Mouse (Mus musculus) heart, adult 2 months (tissue): ENCODE data around the gene Fads2. TPM values are rescaled to one million over a fixed set of nuclear protein-coding genes. Genes with fewer than 3 reads are reported as not detected.

Experiments
- DNase-seq, 2 experiments: peaks; one replicate each; pipeline ENCODE4 v3.0.0; 2021
- H3K27ac ChIP-seq: fragments of 200-600 bp; 2 replicates; pipeline ENCODE4 v1.8.1; 2022
- H3K27me3 ChIP-seq: fragments of 200-500 bp; 2 replicates; pipeline ENCODE4 v1.6.1; 2012; ENCODE audit warnings: mild to moderate bottlenecking, low read length, inconsistent platforms, mixed read lengths; ENCODE audit not compliant: control insufficient read depth, insufficient read depth
- H3K36me3 ChIP-seq: fragments of 200-500 bp; 2 replicates; pipeline ENCODE4 v1.6.1; 2012; ENCODE audit warnings: low read length, inconsistent platforms; ENCODE audit not compliant: control insufficient read depth, insufficient read depth
- H3K4me1 ChIP-seq: fragments of 200-500 bp; 2 replicates; pipeline ENCODE4 v1.6.1; 2011; ENCODE audit warnings: low read length; ENCODE audit not compliant: control insufficient read depth, insufficient read depth
- H3K4me3 ChIP-seq: fragments of 200-600 bp; 2 replicates; pipeline ENCODE4 v1.8.1; 2022
- H3K79me2 ChIP-seq: fragments of 200-500 bp; replicated peaks from 2 replicates; pipeline ENCODE4 v1.6.1; 2012; ENCODE audit warnings: mild to moderate bottlenecking, inconsistent platforms, low read length, moderate library complexity, mixed read lengths; ENCODE audit not compliant: control insufficient read depth, insufficient read depth
- H3K9ac ChIP-seq: fragments of 200-500 bp; 2 replicates; pipeline ENCODE4 v1.6.1; 2012; ENCODE audit warnings: low read depth, mild to moderate bottlenecking, control low read depth, inconsistent platforms, low read length, mixed read lengths
- CTCF ChIP-seq: fragments of 200-600 bp; IDR thresholded peaks from 2 replicates; pipeline ENCODE4 v1.8.1; 2022; ENCODE audit warnings: antibody characterized with exemption, mild to moderate bottlenecking, moderate library complexity
- EP300 ChIP-seq: fragments of 200-500 bp; IDR thresholded peaks from 2 replicates; pipeline ENCODE4 v1.6.1; 2011; ENCODE audit warnings: low read depth, low read length, control low read depth; ENCODE audit not compliant: insufficient read depth
- POLR2A ChIP-seq: fragments of 200-500 bp; IDR thresholded peaks from 2 replicates; pipeline ENCODE4 v1.6.1; 2011; ENCODE audit warnings: mild to moderate bottlenecking, low read depth, low read length, control low read depth; ENCODE audit not compliant: insufficient read depth
- WGBS: fragments of 180-500 bp; shearing (Covaris S2); methylation state at CpG from one replicate; pipeline ENCODE4 v1.1.7; 2018; 5-methylcytosine and 5-hydroxymethylcytosine counted together
- intact Hi-C: fragments of 180-260 bp; cut with DNase I; formaldehyde crosslinking; loops from one replicate; pipeline ENCODE4 v1.15.1; 2025
- polyA plus RNA-seq: library from polyadenylated mRNA; depleted of rRNA; stranded (reverse); fragments of >200 nt; gene quantifications from 2 replicates; pipeline ENCODE4 v1.2.3, GENCODE M21; 2012
- total RNA-seq, 2 experiments: library from RNA; stranded (reverse); gene quantifications; 2 replicates each; pipeline ENCODE4 v1.2.3; 2021

Fads2 gene
- total and polyA plus RNA-seq, 3 experiments: 5.3 to 13.3 (median 6.3) TPM

DNA sequence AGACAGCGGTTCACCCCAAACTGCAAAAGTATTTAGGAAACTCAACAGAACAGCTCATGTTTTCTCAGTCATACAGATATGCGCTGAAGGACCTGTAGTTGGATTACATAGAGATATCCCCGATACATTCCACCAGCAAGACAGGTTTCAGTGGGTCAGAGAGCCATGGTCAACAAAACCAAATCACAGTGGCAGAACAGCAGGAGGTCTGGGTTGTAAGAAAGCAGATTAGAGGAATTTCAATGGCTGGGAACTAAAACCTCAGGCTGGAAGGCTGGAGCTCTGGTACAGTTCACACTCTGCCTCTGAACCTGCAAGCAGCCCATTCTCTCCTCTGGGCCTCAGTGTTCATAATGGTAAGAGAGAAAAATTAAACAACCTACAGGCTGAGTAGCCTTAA is 15.1 kb upstream of the Fads2 start:
- no peak overlapping the region for H3K4me3 ChIP-seq
- no peaks in the 10 kb centered on the region for H3K27me3 ChIP-seq
- no peaks in the 10 kb centered on the region for H3K36me3 ChIP-seq
- no peak overlapping the region for H3K9ac ChIP-seq
- intact Hi-C loops: no loop called here
- no peaks in the 10 kb centered on the region for H3K4me1 ChIP-seq
- DNase-seq: no peak
- 85% methylated on average over 3 of the region's 3 CpGs for WGBS
- H3K27ac ChIP-seq: no peak overlapping the region
- no peaks in the 10 kb centered on the region for H3K79me2 ChIP-seq
- TF ChIP-seq CTCF (no peak), POLR2A (no peak), EP300 (no peak)

DNA sequence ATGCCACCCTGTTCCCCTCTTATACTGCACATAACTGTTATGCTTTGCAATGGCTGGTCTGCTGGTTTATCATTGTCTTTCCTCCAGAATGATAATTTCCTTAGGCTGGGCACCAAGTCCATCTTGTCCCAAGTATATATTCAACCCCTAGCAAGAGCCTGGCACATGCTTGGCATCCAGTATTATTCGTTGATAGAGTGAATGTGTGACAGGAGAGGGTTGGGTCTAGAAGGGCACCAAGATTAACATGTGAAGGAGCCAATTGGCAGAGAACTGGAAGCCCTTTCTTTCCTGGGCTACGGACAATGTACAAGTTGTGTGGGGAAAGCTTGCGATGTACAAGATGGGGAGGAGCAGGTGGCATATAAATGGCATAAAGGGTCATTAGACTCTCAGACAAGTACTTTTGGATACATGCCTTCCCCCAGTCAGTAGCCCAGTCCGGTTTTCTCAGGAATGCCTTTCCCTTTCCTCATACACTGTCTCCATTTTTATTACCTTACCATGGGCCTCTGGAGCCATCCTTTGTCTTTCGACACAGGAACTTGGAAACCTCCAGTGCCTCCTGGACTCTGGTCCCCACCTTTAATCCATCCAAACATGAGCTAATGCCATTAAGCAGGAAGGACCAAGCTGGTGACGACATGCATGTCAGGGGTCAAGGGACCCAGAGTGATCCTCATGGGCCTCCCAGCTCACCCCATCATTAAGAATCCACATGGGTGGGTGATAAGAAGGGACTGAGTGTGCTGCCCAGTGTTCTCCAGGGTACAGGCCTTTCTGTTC is 14.0 kb upstream of the Fads2 start:
- Histone ChIP-seq H3K27ac (no peak overlapping the region), H3K4me1 (no peaks in the 10 kb centered on the region), H3K79me2 (no peaks in the 10 kb centered on the region), H3K27me3 (no peaks in the 10 kb centered on the region), H3K4me3 (no peak overlapping the region), H3K9ac (no peak overlapping the region), H3K36me3 (no peaks in the 10 kb centered on the region)
- DNase-seq: peak in 1 of 2 experiments; percentile 4
- 73% methylated on average over 6 of the region's 6 CpGs for WGBS
- TF ChIP-seq POLR2A (no peak), CTCF (no peak), EP300 (no peak)
- intact Hi-C loops: no loop called here

DNA sequence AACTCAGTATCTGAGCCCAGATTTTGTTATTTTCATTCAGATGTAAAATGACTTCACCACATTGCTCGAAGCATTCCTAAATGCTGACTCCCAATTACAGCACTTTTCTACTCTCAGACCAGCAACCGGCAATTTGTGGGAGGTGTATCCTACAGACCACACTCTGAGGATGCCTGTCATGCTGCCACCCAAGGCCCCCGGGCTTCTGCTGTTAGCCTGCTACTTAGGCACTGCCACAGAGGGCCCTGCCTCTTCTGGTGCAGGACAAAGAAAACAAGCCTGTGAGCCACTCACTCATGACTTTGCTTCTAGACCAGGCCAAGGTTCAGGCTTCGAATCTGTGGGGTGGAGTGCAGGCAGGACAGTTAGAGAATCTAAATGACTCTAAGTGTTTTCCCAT is 11.4 kb upstream of the Fads2 start:
- no peak overlapping the region for H3K27ac ChIP-seq

DNA sequence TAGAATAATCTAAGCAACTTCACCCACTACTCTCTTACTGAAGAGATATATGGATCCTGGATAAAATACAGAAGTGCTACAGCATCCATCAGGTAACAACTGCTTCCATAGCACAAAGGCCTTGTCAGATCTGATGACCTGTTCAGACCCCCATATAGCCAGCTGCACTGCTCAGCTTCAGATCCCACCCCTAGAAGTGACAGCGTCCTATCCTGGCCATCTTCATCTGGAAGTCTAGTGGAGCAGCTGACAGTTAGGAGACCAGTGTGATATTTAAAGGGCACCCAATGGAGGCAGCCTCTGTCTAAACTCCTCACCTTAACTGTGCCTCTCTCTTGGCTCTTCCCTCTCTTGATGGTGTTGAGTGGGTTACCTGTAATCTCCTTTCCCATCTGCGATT is 7.1 kb upstream of the Fads2 start:
- Histone ChIP-seq H3K27ac (no peak overlapping the region), H3K4me1 (no peaks in the 10 kb centered on the region), H3K9ac (no peak overlapping the region), H3K79me2 (no peaks in the 10 kb centered on the region), H3K27me3 (no peaks in the 10 kb centered on the region), H3K4me3 (no peak overlapping the region), H3K36me3 (no peaks in the 10 kb centered on the region)
- TF ChIP-seq POLR2A (no peak), CTCF (no peak), EP300 (no peak)
- no peak for DNase-seq
- intact Hi-C loops: no loop called here
- 82% methylated on average over 2 of the region's 2 CpGs for WGBS

More for the DNA sequence above, 11.4 kb upstream of the Fads2 start:
- intact Hi-C loops: no loop called here
- Histone ChIP-seq H3K27me3 (no peaks in the 10 kb centered on the region), H3K9ac (no peak overlapping the region), H3K4me3 (no peak overlapping the region), H3K79me2 (no peaks in the 10 kb centered on the region), H3K4me1 (no peaks in the 10 kb centered on the region), H3K36me3 (no peaks in the 10 kb centered on the region)
- no peak for DNase-seq
- TF ChIP-seq CTCF: no peak
- TF ChIP-seq POLR2A: no peak
- TF ChIP-seq EP300: no peak
- 59% methylated on average over 4 of the region's 4 CpGs for WGBS

DNA sequence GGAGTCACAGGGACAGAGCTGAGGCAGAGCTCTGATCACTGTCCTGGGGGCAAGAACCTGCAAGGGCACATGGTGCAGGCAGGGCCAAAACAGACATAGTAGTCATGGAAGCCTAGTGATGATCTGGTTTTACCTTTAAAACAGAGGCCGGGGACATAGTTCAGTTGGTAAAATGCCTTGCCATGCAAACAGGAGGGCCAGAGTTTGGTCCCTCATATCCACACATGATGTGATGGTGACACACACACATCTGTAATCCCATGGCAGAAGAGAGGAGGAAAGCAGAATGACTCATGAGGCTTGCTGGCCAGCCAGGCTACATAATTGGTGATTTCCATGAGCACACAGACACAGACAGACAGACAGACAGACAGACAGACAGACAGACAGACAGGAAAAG is 6.6 kb upstream of the Fads2 start:
- H3K36me3 ChIP-seq: no peaks in the 10 kb centered on the region
- TF ChIP-seq EP300 (no peak), CTCF (no peak), POLR2A (no peak)
- H3K4me1 ChIP-seq: no peaks in the 10 kb centered on the region
- no peak overlapping the region for H3K4me3 ChIP-seq
- H3K27me3 ChIP-seq: no peaks in the 10 kb centered on the region
- no peak for DNase-seq
- intact Hi-C loops: no loop called here
- 90% methylated on average over 1 of the region's 1 CpGs for WGBS
- H3K9ac ChIP-seq: no peak overlapping the region
- no peak overlapping the region for H3K27ac ChIP-seq
- H3K79me2 ChIP-seq: no peaks in the 10 kb centered on the region

DNA sequence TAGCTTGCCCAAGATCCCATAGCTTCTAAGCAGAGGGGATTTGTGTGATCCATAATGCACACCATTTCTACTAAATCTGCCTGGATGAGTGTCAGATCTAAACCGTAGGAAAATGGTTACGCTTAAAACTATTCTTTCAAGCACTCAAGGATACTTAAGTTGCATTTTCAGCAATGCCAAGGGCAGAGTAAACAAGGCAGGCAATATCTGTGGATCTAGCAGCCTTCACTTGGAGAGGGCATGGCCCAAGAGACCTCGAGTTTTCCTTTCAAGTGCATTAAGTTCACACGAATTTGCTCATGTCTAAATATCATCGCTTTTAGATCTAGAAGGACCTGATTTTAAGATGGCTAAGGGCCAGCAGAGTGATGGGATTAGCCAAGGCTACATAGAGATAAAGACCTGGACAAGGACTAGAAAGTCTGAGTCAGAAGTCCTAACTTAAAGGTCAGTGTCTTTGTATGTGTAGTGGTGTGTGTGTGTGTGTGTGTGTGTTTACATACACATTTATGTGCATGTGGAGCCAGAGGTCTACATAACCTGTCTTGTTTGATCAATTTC is 5.6 kb upstream of the Fads2 start:
- intact Hi-C loops: no loop called here
- Histone ChIP-seq H3K79me2 (no peaks in the 10 kb centered on the region), H3K27ac (no peak overlapping the region), H3K4me3 (no peak overlapping the region), H3K4me1 (no peaks in the 10 kb centered on the region), H3K36me3 (no peaks in the 10 kb centered on the region), H3K27me3 (no peaks in the 10 kb centered on the region), H3K9ac (no peak overlapping the region)
- TF ChIP-seq EP300: no peak
- WGBS: 72% methylated on average over 5 of the region's 5 CpGs
- DNase-seq: no peak
